Mouse (Mus musculus) midbrain, embryonic 13.5 days (tissue): ENCODE measurements around the gene Glcci1. TPM values are rescaled to one million over a fixed set of nuclear protein-coding genes. Genes with fewer than 3 reads are reported as not detected.

Experiments used
- ATAC-seq: fragments of 200-750 bp; cut with Nextera tagmentation; 2 replicates; pipeline ENCODE4 v1.8.0; 2017; ENCODE audit warnings: mild to moderate bottlenecking, moderate TSS enrichment, moderate library complexity
- H3K27ac ChIP-seq: fragments of 300-500 bp; sonication (generic); 2 replicates; pipeline ENCODE4 v1.5.1; 2015; ENCODE audit warnings: inconsistent platforms, mild to moderate bottlenecking, moderate library complexity
- H3K27me3 ChIP-seq: fragments of 300-500 bp; sonication (generic); 2 replicates; pipeline ENCODE4 v1.6.1; 2015; ENCODE audit warnings: mild to moderate bottlenecking, inconsistent platforms
- H3K36me3 ChIP-seq: fragments of 300-500 bp; sonication (generic); 2 replicates; pipeline ENCODE4 v1.6.1; 2015; ENCODE audit warnings: mild to moderate bottlenecking, inconsistent platforms
- H3K4me1 ChIP-seq: fragments of 300-500 bp; sonication (generic); replicated peaks from 2 replicates; pipeline ENCODE4 v1.6.1; 2015; ENCODE audit warnings: inconsistent platforms
- H3K4me2 ChIP-seq: fragments of 300-500 bp; sonication (generic); replicated peaks from 2 replicates; pipeline ENCODE4 v1.6.1; 2015; ENCODE audit warnings: moderate library complexity, mild to moderate bottlenecking, inconsistent platforms
- H3K4me3 ChIP-seq: fragments of 300-500 bp; sonication (generic); replicated peaks from 2 replicates; pipeline ENCODE4 v1.5.1; 2015; ENCODE audit warnings: mild to moderate bottlenecking, inconsistent platforms
- H3K9ac ChIP-seq: fragments of 300-500 bp; sonication (generic); replicated peaks from 2 replicates; pipeline ENCODE4 v1.6.1; 2015; ENCODE audit warnings: mild to moderate bottlenecking, inconsistent platforms
- H3K9me3 ChIP-seq: fragments of 300-500 bp; sonication (generic); 2 replicates; pipeline ENCODE4 v1.6.1; 2016; ENCODE audit warnings: mild to moderate bottlenecking, inconsistent platforms
- WGBS: fragments of 180-500 bp; shearing (Covaris S2); methylation state at CpG from one replicate; pipeline ENCODE4 v1.1.7; 2015; 5-methylcytosine and 5-hydroxymethylcytosine counted together
- polyA plus RNA-seq: library from polyadenylated mRNA; unstranded; fragments of >200 nt; fragmentation: Nextera tagmentation; extraction: Ambion mirVana; gene quantifications from 2 replicates; pipeline ENCODE4 v1.2.1, GENCODE M21; 2015

Glcci1 gene
- polyA plus RNA-seq, 1 experiment from 2014 or later: 14.6 TPM

- H3K27me3 ChIP-seq: no peaks in the 10 kb centered on the region
- no peak for ATAC-seq
- no peaks in the 10 kb centered on the region for H3K9me3 ChIP-seq
- no peak overlapping the region for H3K27ac ChIP-seq
- H3K36me3 ChIP-seq: no peaks in the 10 kb centered on the region
- WGBS: 86% methylated on average over 4 of the region's 4 CpGs
- no peak overlapping the region for H3K9ac ChIP-seq
- H3K4me3 ChIP-seq: no peak overlapping the region
- no peaks in the 10 kb centered on the region; the same call in 1 of the 2 replicates for H3K4me1 ChIP-seq
- no peak overlapping the region for H3K4me2 ChIP-seq
Observed at GRCm38 (mm10) chr6:8638899-8639298, 129.5 kb downstream of the Glcci1 start.

DNA sequence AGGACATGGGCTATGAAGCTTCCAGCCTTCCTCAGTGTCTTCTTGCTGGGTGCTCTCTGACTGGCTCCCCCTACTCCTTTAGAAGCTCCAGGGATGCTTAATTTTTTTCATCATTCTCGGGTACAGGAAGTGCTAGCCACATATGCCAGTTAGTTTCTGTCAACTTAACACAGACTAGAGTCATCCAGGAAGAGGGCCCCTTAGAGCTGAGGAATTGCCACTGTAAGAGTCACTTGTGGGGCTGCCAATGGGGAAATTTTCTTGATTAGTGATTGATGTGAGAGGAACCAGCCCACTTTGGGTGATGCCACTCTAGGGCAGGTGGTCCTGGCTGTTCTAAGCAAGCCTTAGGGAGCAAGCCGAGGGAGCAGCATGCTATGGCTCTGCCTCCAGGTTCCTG, 130.1 kb downstream of the Glcci1 start:
- H3K9me3 ChIP-seq: no peaks in the 10 kb centered on the region
- H3K4me2 ChIP-seq: no peak overlapping the region
- WGBS: 85% methylated on average over 2 of the region's 2 CpGs
- no peak for ATAC-seq
- no peak overlapping the region for H3K9ac ChIP-seq
- H3K27me3 ChIP-seq: no peaks in the 10 kb centered on the region
- no peak overlapping the region for H3K27ac ChIP-seq
- no peaks in the 10 kb centered on the region for H3K36me3 ChIP-seq
- H3K4me1 ChIP-seq: no peaks in the 10 kb centered on the region; the same call in 1 of the 2 replicates
- no peak overlapping the region for H3K4me3 ChIP-seq

DNA sequence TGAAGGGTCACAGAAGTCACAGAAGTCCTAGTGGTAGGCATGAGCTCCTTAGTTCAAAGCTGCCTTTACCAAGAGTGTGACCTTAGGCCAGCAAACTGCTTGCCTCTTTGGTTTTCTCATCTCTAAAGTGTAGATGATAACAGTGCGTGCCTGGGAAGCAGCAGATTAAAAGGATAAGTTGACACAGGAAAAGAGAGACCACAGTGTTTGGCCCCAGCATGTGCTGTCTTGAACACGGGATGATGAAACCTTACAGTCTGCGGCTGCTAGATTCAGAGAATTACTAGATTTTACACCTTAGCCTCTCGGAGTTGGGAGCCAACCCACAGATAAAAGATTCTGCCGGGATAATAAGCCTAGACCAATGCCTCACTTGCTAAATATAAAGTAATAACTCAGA, 131.5 kb downstream of the Glcci1 start:
- WGBS: 88% methylated on average over 5 of the region's 5 CpGs
- Histone ChIP-seq H3K9ac (no peak overlapping the region), H3K27me3 (no peaks in the 10 kb centered on the region), H3K9me3 (no peaks in the 10 kb centered on the region), H3K4me2 (no peak overlapping the region), H3K36me3 (no peaks in the 10 kb centered on the region), H3K4me3 (no peak overlapping the region), H3K4me1 (peaks cover 9% of the 10 kb centered on the region), H3K27ac (no peak overlapping the region)
- ATAC-seq: no peak

DNA sequence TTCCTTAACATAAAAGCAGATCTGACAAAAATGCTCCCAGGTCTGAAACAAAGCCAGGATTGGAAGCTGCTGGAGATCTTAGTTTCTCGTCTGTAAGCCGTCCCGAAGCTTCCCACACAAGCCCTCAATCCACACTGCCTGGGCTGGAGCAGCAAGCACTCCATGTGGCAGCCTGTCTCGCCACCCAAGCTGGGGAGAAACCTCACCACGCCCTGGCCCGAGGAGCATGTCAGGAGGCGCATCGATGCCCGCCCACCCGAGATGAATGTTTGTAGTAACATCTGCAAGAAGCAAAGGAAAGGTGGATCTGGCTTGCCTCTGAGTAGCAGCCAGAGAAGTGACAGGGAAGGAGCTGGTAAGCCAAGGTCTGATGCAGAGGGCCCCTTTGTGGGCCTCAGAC, 135.3 kb downstream of the Glcci1 start:
- ATAC-seq: no peak
- H3K4me3 ChIP-seq: no peak overlapping the region
- no peaks in the 10 kb centered on the region for H3K36me3 ChIP-seq
- H3K27me3 ChIP-seq: no peaks in the 10 kb centered on the region
- H3K9ac ChIP-seq: no peak overlapping the region
- peaks cover 9% of the 10 kb centered on the region for H3K4me1 ChIP-seq
- WGBS: 83% methylated on average over 10 of the region's 10 CpGs
- H3K9me3 ChIP-seq: no peaks in the 10 kb centered on the region
- no peak overlapping the region for H3K4me2 ChIP-seq
- H3K27ac ChIP-seq: no peak overlapping the region

GRCm38 (mm10) chr6:8645708-8646107, 136.3 kb downstream of the Glcci1 start:
- H3K4me2 ChIP-seq: no peak overlapping the region
- H3K36me3 ChIP-seq: no peaks in the 10 kb centered on the region
- H3K9me3 ChIP-seq: no peaks in the 10 kb centered on the region
- no peak overlapping the region for H3K9ac ChIP-seq
- no peak overlapping the region for H3K27ac ChIP-seq
- ATAC-seq: peak; percentile 64; the same call in 1 of the 2 replicates
- 44% methylated on average over 2 of the region's 2 CpGs for WGBS
- H3K27me3 ChIP-seq: no peaks in the 10 kb centered on the region
- peaks cover 9% of the 10 kb centered on the region for H3K4me1 ChIP-seq
- H3K4me3 ChIP-seq: no peak overlapping the region
